Mouse (Mus musculus) stomach, embryonic 15.5 days (tissue): ENCODE measurements around the gene Gm37240. TPM values are rescaled to one million over a fixed set of nuclear protein-coding genes. Genes with fewer than 3 reads are reported as not detected.

Experiments
- ATAC-seq: fragments of 200-750 bp; cut with Nextera tagmentation; 2 replicates; pipeline ENCODE4 v1.8.0; 2017; ENCODE audit warnings: low read depth, moderate number of reproducible peaks, moderate TSS enrichment; ENCODE audit not compliant: insufficient read depth, low FRiP score
- H3K27ac ChIP-seq: fragments of 300-500 bp; sonication (generic); 2 replicates; pipeline ENCODE4 v1.5.1; 2015; ENCODE audit warnings: mild to moderate bottlenecking, inconsistent platforms
- H3K27me3 ChIP-seq: fragments of 300-500 bp; sonication (generic); replicated peaks from 2 replicates; pipeline ENCODE4 v1.6.1; 2015; ENCODE audit warnings: inconsistent platforms
- H3K36me3 ChIP-seq: fragments of 300-500 bp; sonication (generic); 2 replicates; pipeline ENCODE4 v1.6.1; 2015; ENCODE audit warnings: inconsistent platforms
- H3K4me1 ChIP-seq: fragments of 300-500 bp; sonication (generic); 2 replicates; pipeline ENCODE4 v1.6.1; 2015; ENCODE audit warnings: inconsistent platforms
- H3K4me2 ChIP-seq: fragments of 300-500 bp; sonication (generic); 2 replicates; pipeline ENCODE4 v1.6.1; 2015; ENCODE audit warnings: mild to moderate bottlenecking, inconsistent platforms
- H3K4me3 ChIP-seq: fragments of 300-500 bp; sonication (generic); replicated peaks from 2 replicates; pipeline ENCODE4 v1.5.1; 2015; ENCODE audit warnings: inconsistent platforms
- H3K9ac ChIP-seq: fragments of 300-500 bp; sonication (generic); 2 replicates; pipeline ENCODE4 v1.6.1; 2015; ENCODE audit warnings: inconsistent platforms
- H3K9me3 ChIP-seq: fragments of 300-500 bp; sonication (generic); 2 replicates; pipeline ENCODE4 v1.6.1; 2016; ENCODE audit warnings: inconsistent platforms
- WGBS: fragments of 180-500 bp; shearing (Covaris S2); methylation state at CpG from one replicate; pipeline ENCODE4 v1.1.7; 2015; 5-methylcytosine and 5-hydroxymethylcytosine counted together
- polyA plus RNA-seq: library from polyadenylated mRNA; unstranded; fragments of >200 nt; fragmentation: Nextera tagmentation; extraction: Ambion mirVana; gene quantifications from 2 replicates; pipeline ENCODE4 v1.2.1, GENCODE M21; 2015

The Gm37240 gene
- polyA plus RNA-seq, 1 experiment from 2014 or later, result 8.6 TPM

- Histone ChIP-seq H3K9me3 (no peaks in the 10 kb centered on the region), H3K4me3 (no peak overlapping the region), H3K27me3 (no peaks in the 10 kb centered on the region), H3K9ac (no peak overlapping the region), H3K36me3 (no peaks in the 10 kb centered on the region), H3K4me2 (no peak overlapping the region), H3K27ac (no peak overlapping the region), H3K4me1 (no peaks in the 10 kb centered on the region)
- 78% methylated on average over 3 of the region's 3 CpGs for WGBS
- no peak for ATAC-seq
Measured at GRCm38 (mm10) chr3:85641751-85642150, 245.6 kb downstream of the Gm37240 start.

- no peaks in the 10 kb centered on the region for H3K27me3 ChIP-seq
- no peaks in the 10 kb centered on the region for H3K4me1 ChIP-seq
- WGBS, result 87% methylated on average over 5 of the region's 5 CpGs
- no peak overlapping the region for H3K4me2 ChIP-seq
- H3K36me3 ChIP-seq, result no peaks in the 10 kb centered on the region
- no peak for ATAC-seq
- no peak overlapping the region for H3K9ac ChIP-seq
- H3K4me3 ChIP-seq, result no peak overlapping the region
- no peaks in the 10 kb centered on the region for H3K9me3 ChIP-seq
- H3K27ac ChIP-seq, result no peak overlapping the region
Measured at GRCm38 (mm10) chr3:85636716-85637447, 250.4 kb downstream of the Gm37240 start.

GRCm38 (mm10) chr3:85635591-85635990 lies 251.7 kb downstream of the Gm37240 start:
- Histone ChIP-seq H3K4me3 (no peak overlapping the region), H3K9ac (no peak overlapping the region), H3K9me3 (no peaks in the 10 kb centered on the region), H3K27ac (no peak overlapping the region), H3K27me3 (no peaks in the 10 kb centered on the region), H3K4me2 (no peak overlapping the region), H3K4me1 (no peaks in the 10 kb centered on the region), H3K36me3 (no peaks in the 10 kb centered on the region)
- 73% methylated on average over 2 of the region's 2 CpGs for WGBS
- ATAC-seq, result no peak

- WGBS, result 48% methylated on average over 2 of the region's 2 CpGs
- Histone ChIP-seq H3K4me3 (no peak overlapping the region), H3K9me3 (no peaks in the 10 kb centered on the region), H3K9ac (no peak overlapping the region), H3K27me3 (no peaks in the 10 kb centered on the region), H3K4me2 (no peak overlapping the region), H3K27ac (no peak overlapping the region), H3K4me1 (no peaks in the 10 kb centered on the region), H3K36me3 (no peaks in the 10 kb centered on the region)
- no peak for ATAC-seq
Measured at GRCm38 (mm10) chr3:85635126-85635419, 252.2 kb downstream of the Gm37240 start.

- 70% methylated on average over 8 of the region's 8 CpGs for WGBS
- no peak overlapping the region for H3K9ac ChIP-seq
Measured at GRCm38 (mm10) chr3:85634389-85635125, 252.8 kb downstream of the Gm37240 start.

GRCm38 (mm10) chr3:85633733-85634132 lies 253.6 kb downstream of the Gm37240 start:
- H3K4me1 ChIP-seq, result no peaks in the 10 kb centered on the region
- ATAC-seq, result no peak
- no peaks in the 10 kb centered on the region for H3K36me3 ChIP-seq
- no peak overlapping the region for H3K4me3 ChIP-seq
- H3K4me2 ChIP-seq, result no peak overlapping the region
- WGBS, result 79% methylated on average over 2 of the region's 2 CpGs
- no peaks in the 10 kb centered on the region for H3K27me3 ChIP-seq
- no peak overlapping the region for H3K9ac ChIP-seq
- no peaks in the 10 kb centered on the region for H3K9me3 ChIP-seq
- no peak overlapping the region for H3K27ac ChIP-seq

More at GRCm38 (mm10) chr3:85634389-85635125, 252.8 kb downstream of the Gm37240 start:
- no peak for ATAC-seq
- H3K27me3 ChIP-seq, result no peaks in the 10 kb centered on the region
- H3K4me1 ChIP-seq, result no peaks in the 10 kb centered on the region
- H3K4me3 ChIP-seq, result no peak overlapping the region
- H3K9me3 ChIP-seq, result no peaks in the 10 kb centered on the region
- no peak overlapping the region for H3K27ac ChIP-seq
- no peaks in the 10 kb centered on the region for H3K36me3 ChIP-seq
- H3K4me2 ChIP-seq, result no peak overlapping the region

- Histone ChIP-seq H3K27me3 (no peaks in the 10 kb centered on the region), H3K4me1 (no peaks in the 10 kb centered on the region), H3K4me2 (no peak overlapping the region), H3K9ac (no peak overlapping the region), H3K4me3 (no peak overlapping the region), H3K9me3 (no peaks in the 10 kb centered on the region), H3K27ac (no peak overlapping the region), H3K36me3 (no peaks in the 10 kb centered on the region)
- 89% methylated on average over 4 of the region's 4 CpGs for WGBS
- 0 out of 2 replicates have a peak, but pooled peaks have one; percentile 22 for ATAC-seq
Measured at GRCm38 (mm10) chr3:85629895-85630510, 257.3 kb downstream of the Gm37240 start.

GRCm38 (mm10) chr3:85619751-85620150 lies 267.6 kb downstream of the Gm37240 start:
- Histone ChIP-seq H3K4me2 (no peak overlapping the region), H3K9ac (no peak overlapping the region), H3K4me1 (no peaks in the 10 kb centered on the region), H3K27me3 (no peaks in the 10 kb centered on the region), H3K4me3 (no peak overlapping the region), H3K9me3 (no peaks in the 10 kb centered on the region), H3K36me3 (no peaks in the 10 kb centered on the region), H3K27ac (no peak overlapping the region)
- WGBS, result 94% methylated on average over 1 of the region's 1 CpGs
- no peak for ATAC-seq

- no peak for ATAC-seq
- H3K4me1 ChIP-seq, result no peaks in the 10 kb centered on the region
- WGBS, result 92% methylated on average over 5 of the region's 5 CpGs
Measured at GRCm38 (mm10) chr3:85619345-85619744, 268.0 kb downstream of the Gm37240 start.

GRCm38 (mm10) chr3:85618885-85619284 lies 268.4 kb downstream of the Gm37240 start:
- Histone ChIP-seq H3K4me1 (no peaks in the 10 kb centered on the region), H3K27ac (no peak overlapping the region), H3K27me3 (no peaks in the 10 kb centered on the region), H3K36me3 (no peaks in the 10 kb centered on the region), H3K9ac (no peak overlapping the region), H3K4me3 (no peak overlapping the region), H3K4me2 (no peak overlapping the region), H3K9me3 (no peaks in the 10 kb centered on the region)
- WGBS, result 79% methylated on average over 6 of the region's 6 CpGs
- no peak for ATAC-seq

More at GRCm38 (mm10) chr3:85619345-85619744, 268.0 kb downstream of the Gm37240 start:
- Histone ChIP-seq H3K27me3 (no peaks in the 10 kb centered on the region), H3K36me3 (no peaks in the 10 kb centered on the region), H3K4me3 (no peak overlapping the region), H3K27ac (no peak overlapping the region), H3K9me3 (no peaks in the 10 kb centered on the region), H3K9ac (no peak overlapping the region), H3K4me2 (no peak overlapping the region)

- ATAC-seq, result no peak
- Histone ChIP-seq H3K27me3 (no peaks in the 10 kb centered on the region), H3K27ac (no peak overlapping the region), H3K4me1 (no peaks in the 10 kb centered on the region), H3K9me3 (no peaks in the 10 kb centered on the region), H3K4me2 (no peak overlapping the region), H3K4me3 (no peak overlapping the region), H3K9ac (no peak overlapping the region), H3K36me3 (no peaks in the 10 kb centered on the region)
- WGBS, result 76% methylated on average over 1 of the region's 1 CpGs
Measured at GRCm38 (mm10) chr3:85616389-85616788, 270.9 kb downstream of the Gm37240 start.

- Histone ChIP-seq H3K9ac (no peak overlapping the region), H3K4me3 (no peak overlapping the region), H3K27ac (no peak overlapping the region), H3K36me3 (no peaks in the 10 kb centered on the region), H3K4me1 (no peaks in the 10 kb centered on the region), H3K4me2 (no peak overlapping the region), H3K9me3 (no peaks in the 10 kb centered on the region), H3K27me3 (no peaks in the 10 kb centered on the region)
- WGBS, result 82% methylated on average over 2 of the region's 2 CpGs
- ATAC-seq, result no peak
Measured at GRCm38 (mm10) chr3:85607753-85608152, 279.6 kb downstream of the Gm37240 start.
